Mouse (Mus musculus) MEL (cell line): ENCODE measurements at regions not wholly inside any gene's neighbourhood (a gene's known extent, or its start where the extent isn't known, plus 50 kb on each side); places are given as distances from the start of the nearest gene placed in this dataset.

ENCODE experiments used
- DNase-seq: peaks from one replicate; pipeline ENCODE4 v3.0.0; 2011; ENCODE audit warnings: low read depth, low spot score
- H3K27ac ChIP-seq: 2 replicates; pipeline ENCODE4 v1.5.1; 2012; ENCODE audit warnings: low read depth, mild to moderate bottlenecking, control low read depth, low read length, moderate library complexity; ENCODE audit not compliant: control insufficient read depth
- H3K27me3 ChIP-seq, 2 experiments: fragments of 150-350 bp in 1 of 2; sonication (generic) in 1 of 2; 2 replicates each; pipeline ENCODE4 v1.6.1; 2012; ENCODE audit warnings: low read length in 2 of 2, mild to moderate bottlenecking in 2 of 2, improper control_type of control experiment in 1 of 2, moderate library complexity in 1 of 2; ENCODE audit not compliant: insufficient read depth in 2 of 2, control insufficient read depth in 1 of 2
- H3K36me3 ChIP-seq, 2 experiments: 2 replicates each; pipeline ENCODE4 v1.6.1; 2012 to 2014; ENCODE audit warnings: low read length in 2 of 2, improper control_type of control experiment in 1 of 2, inconsistent platforms in 1 of 2, mild to moderate bottlenecking in 1 of 2; ENCODE audit not compliant: insufficient read depth in 2 of 2, control insufficient read depth in 1 of 2
- H3K4me1 ChIP-seq, 2 experiments: fragments of 150-350 bp in 1 of 2; sonication (generic) in 1 of 2; 2 replicates each; pipeline ENCODE4 v1.6.1; 2012; ENCODE audit warnings: low read length in 2 of 2, improper control_type of control experiment in 1 of 2, mild to moderate bottlenecking in 1 of 2; ENCODE audit not compliant: insufficient read depth in 2 of 2, control insufficient read depth in 1 of 2
- H3K4me3 ChIP-seq, 2 experiments: fragments of 150-350 bp in 1 of 2; sonication (generic) in 1 of 2; 2 replicates each; pipeline ENCODE4 v1.5.1; 2012; ENCODE audit warnings: low read depth in 2 of 2, low read length in 2 of 2, mild to moderate bottlenecking in 2 of 2, moderate library complexity in 2 of 2, control low read depth in 1 of 2, improper control_type of control experiment in 1 of 2; ENCODE audit not compliant: control insufficient read depth in 1 of 2, insufficient read depth in 1 of 2
- H3K79me2 ChIP-seq: 2 replicates; pipeline ENCODE4 v1.6.1; 2012; ENCODE audit warnings: mild to moderate bottlenecking, low read length, moderate library complexity; ENCODE audit not compliant: control insufficient read depth, poor library complexity, insufficient read depth
- H3K9ac ChIP-seq: 2 replicates; pipeline ENCODE4 v1.6.1; 2012; ENCODE audit warnings: low read depth, mild to moderate bottlenecking, control low read depth, low read length, moderate library complexity; ENCODE audit not compliant: control insufficient read depth, poor library complexity, severe bottlenecking
- H3K9me3 ChIP-seq: fragments of 150-350 bp; sonication (generic); replicated peaks from 2 replicates; pipeline ENCODE4 v1.6.1; 2012; ENCODE audit warnings: mild to moderate bottlenecking, low read length, improper control_type of control experiment, moderate library complexity; ENCODE audit not compliant: insufficient read depth
- BHLHE40 ChIP-seq: IDR thresholded peaks from 2 replicates; pipeline ENCODE4 v1.6.1; 2012; ENCODE audit warnings: low read depth, mild to moderate bottlenecking, inconsistent platforms, low read length, improper control_type of control experiment, borderline replicate concordance
- ELF1 ChIP-seq: IDR thresholded peaks from 2 replicates; pipeline ENCODE4 v1.6.1; 2014; ENCODE audit warnings: low read depth, mild to moderate bottlenecking, inconsistent platforms, low read length, improper control_type of control experiment, moderate library complexity
- EP300 ChIP-seq, 2 experiments: IDR thresholded peaks; 2 replicates each; pipeline ENCODE4 v1.6.1; 2011; ENCODE audit warnings: improper control_type of control experiment in 2 of 2, low read length in 2 of 2, low read depth in 1 of 2, mild to moderate bottlenecking in 1 of 2
- HCFC1 ChIP-seq: IDR thresholded peaks from 2 replicates; pipeline ENCODE4 v1.6.1; 2012; ENCODE audit warnings: low read depth, mild to moderate bottlenecking, inconsistent platforms, low read length, improper control_type of control experiment, moderate library complexity
- JUND ChIP-seq: IDR thresholded peaks from 2 replicates; pipeline ENCODE4 v1.6.1; 2011; ENCODE audit warnings: low read depth, mild to moderate bottlenecking, improper control_type of control experiment, low read length
- MAFK ChIP-seq: IDR thresholded peaks from 2 replicates; pipeline ENCODE4 v1.6.1; 2011; ENCODE audit warnings: low read depth, mild to moderate bottlenecking, low read length, improper control_type of control experiment, borderline replicate concordance
- MAX ChIP-seq: IDR thresholded peaks from 2 replicates; pipeline ENCODE4 v1.6.1; 2011; ENCODE audit warnings: low read length, improper control_type of control experiment
- MEF2A ChIP-seq: IDR thresholded peaks from 2 replicates; pipeline ENCODE4 v1.6.1; 2014; ENCODE audit warnings: low read depth, mild to moderate bottlenecking, inconsistent platforms, low read length, improper control_type of control experiment; ENCODE audit not compliant: poor library complexity, insufficient replicate concordance, severe bottlenecking; ENCODE audit errors: extremely low read depth
- MXI1 ChIP-seq: IDR thresholded peaks from 2 replicates; pipeline ENCODE4 v1.6.1; 2011; ENCODE audit warnings: mild to moderate bottlenecking, low read depth, low read length, improper control_type of control experiment
- NELFE ChIP-seq: IDR thresholded peaks from 2 replicates; pipeline ENCODE4 v1.6.1; 2011; ENCODE audit warnings: low read depth, low read length, improper control_type of control experiment
- NRF1 ChIP-seq: IDR thresholded peaks from 2 replicates; pipeline ENCODE4 v1.6.1; 2014; ENCODE audit warnings: low read depth, mild to moderate bottlenecking, inconsistent platforms, low read length, improper control_type of control experiment, moderate library complexity; ENCODE audit not compliant: poor library complexity, insufficient read depth, severe bottlenecking
- POLR2A ChIP-seq, 2 experiments: IDR thresholded peaks; 2 replicates each; pipeline ENCODE4 v1.6.1; 2011 to 2012; ENCODE audit warnings: low read length in 2 of 2, mild to moderate bottlenecking in 2 of 2, control low read depth in 1 of 2, improper control_type of control experiment in 1 of 2, low read depth in 1 of 2, moderate library complexity in 1 of 2; ENCODE audit not compliant: control insufficient read depth in 1 of 2, insufficient read depth in 1 of 2, poor library complexity in 1 of 2
- POLR2AphosphoS5 ChIP-seq: IDR thresholded peaks from 2 replicates; pipeline ENCODE4 v1.6.1; 2012; ENCODE audit warnings: low read depth, borderline replicate concordance, mild to moderate bottlenecking, inconsistent platforms, low read length, moderate library complexity, mixed read lengths
- RCOR1 ChIP-seq: IDR thresholded peaks from 2 replicates; pipeline ENCODE4 v1.6.1; 2012; ENCODE audit warnings: low read depth, mild to moderate bottlenecking, inconsistent platforms, low read length, improper control_type of control experiment
- SIN3A ChIP-seq: IDR thresholded peaks from 2 replicates; pipeline ENCODE4 v1.6.1; 2012; ENCODE audit warnings: low read length, improper control_type of control experiment, inconsistent platforms
- TAL1 ChIP-seq: IDR thresholded peaks from 2 replicates; pipeline ENCODE4 v1.6.1; 2012; ENCODE audit warnings: mild to moderate bottlenecking, inconsistent platforms, low read length, moderate library complexity, mixed read lengths
- TBP ChIP-seq: IDR thresholded peaks from 2 replicates; pipeline ENCODE4 v1.8.0; 2011; ENCODE audit warnings: low read depth, low read length, improper control_type of control experiment
- TCF12 ChIP-seq: IDR thresholded peaks from 2 replicates; pipeline ENCODE4 v1.6.1; 2014; ENCODE audit warnings: low read depth, mild to moderate bottlenecking, inconsistent platforms, low read length, improper control_type of control experiment, moderate library complexity
- UBTF ChIP-seq: IDR thresholded peaks from 2 replicates; pipeline ENCODE4 v1.6.1; 2012; ENCODE audit warnings: low read depth, mild to moderate bottlenecking, inconsistent platforms, low read length, improper control_type of control experiment, moderate library complexity, borderline replicate concordance; ENCODE audit not compliant: insufficient read depth
- ZMIZ1 ChIP-seq: IDR thresholded peaks from 2 replicates; pipeline ENCODE4 v1.6.1; 2012; ENCODE audit warnings: low read depth, mild to moderate bottlenecking, inconsistent platforms, low read length, improper control_type of control experiment, moderate library complexity

DNA sequence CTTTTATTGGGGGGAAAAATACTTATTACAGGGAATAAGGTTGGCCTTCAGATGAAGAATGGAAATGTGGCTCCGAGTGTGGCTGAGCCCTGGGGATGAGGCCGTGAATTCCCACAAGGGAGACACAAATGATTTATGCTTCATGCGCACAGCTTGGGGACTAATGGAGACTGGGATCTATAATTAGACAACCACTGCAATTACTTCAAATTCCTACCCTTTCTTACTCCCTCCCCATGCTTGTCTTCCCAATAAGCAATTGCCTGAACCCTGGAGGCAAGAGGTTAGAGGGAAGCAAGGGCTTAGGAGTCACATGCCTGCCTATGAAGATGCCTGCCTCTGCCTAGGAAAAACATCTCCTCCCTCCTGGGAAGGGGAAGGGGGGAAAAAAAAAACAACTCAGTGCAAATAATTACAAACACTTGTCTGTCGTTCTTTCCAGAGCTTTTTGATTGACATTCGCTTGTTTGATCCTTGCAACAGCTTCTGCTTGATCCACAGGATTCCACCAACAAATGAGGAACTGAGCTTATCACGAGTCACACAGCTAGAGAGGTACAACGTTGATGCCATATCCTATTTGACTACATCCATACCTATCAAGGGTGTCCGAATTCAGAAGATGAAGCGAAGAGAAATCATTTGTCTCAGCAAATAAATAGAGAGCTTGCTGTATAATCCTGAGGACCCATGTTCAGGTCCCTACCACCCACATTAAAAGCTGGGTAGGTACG is 326.1 kb downstream of the Sox9 start (continued):
- TF ChIP-seq NELFE (no peak), TCF12 (peak; percentile 63), HCFC1 (0 out of 2 replicates have a peak, but pooled peaks have one; percentile 18), BHLHE40 (no peak), MAX (peak; percentile 54; the same call in 1 of the 2 replicates), JUND (no peak), MXI1 (no peak)

DNA sequence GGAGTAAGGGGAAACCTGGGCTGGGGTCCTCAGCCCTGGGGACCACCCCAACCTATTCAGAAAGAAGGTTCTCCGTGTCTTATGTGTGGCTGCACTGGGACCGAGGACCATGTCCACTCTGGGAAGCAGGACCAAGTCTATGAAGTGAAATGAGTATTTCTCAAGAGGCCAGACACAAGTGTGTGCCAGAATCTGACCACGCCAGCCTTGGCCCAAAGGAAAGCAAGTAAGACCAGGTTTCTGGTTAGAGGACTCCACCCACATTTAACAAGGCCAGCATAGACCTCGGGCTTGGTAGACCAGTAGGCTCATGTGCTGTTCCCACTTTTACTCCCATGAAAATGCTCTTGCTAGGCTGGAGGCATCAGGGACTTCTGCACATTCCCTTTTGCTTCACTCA is 327.1 kb downstream of the Sox9 start:
- Histone ChIP-seq H3K36me3 (peaks cover 0 to 24% of the 10 kb centered on the region in 2 experiments; a peak in 2 of 4 replicates), H3K4me1 (peaks cover 23 to 33% of the 10 kb centered on the region in 2 experiments), H3K79me2 (no peaks in the 10 kb centered on the region), H3K9me3 (no peaks in the 10 kb centered on the region), H3K4me3 (no peak overlapping the region), H3K9ac (no peak overlapping the region), H3K27ac (no peak overlapping the region), H3K27me3 (no peaks in the 10 kb centered on the region)
- no peak for DNase-seq
- TF ChIP-seq BHLHE40 (no peak), HCFC1 (no peak), MAFK (no peak), MEF2A (no peak), POLR2AphosphoS5 (no peak), UBTF (no peak), RCOR1 (no peak), ZMIZ1 (no peak)

DNA sequence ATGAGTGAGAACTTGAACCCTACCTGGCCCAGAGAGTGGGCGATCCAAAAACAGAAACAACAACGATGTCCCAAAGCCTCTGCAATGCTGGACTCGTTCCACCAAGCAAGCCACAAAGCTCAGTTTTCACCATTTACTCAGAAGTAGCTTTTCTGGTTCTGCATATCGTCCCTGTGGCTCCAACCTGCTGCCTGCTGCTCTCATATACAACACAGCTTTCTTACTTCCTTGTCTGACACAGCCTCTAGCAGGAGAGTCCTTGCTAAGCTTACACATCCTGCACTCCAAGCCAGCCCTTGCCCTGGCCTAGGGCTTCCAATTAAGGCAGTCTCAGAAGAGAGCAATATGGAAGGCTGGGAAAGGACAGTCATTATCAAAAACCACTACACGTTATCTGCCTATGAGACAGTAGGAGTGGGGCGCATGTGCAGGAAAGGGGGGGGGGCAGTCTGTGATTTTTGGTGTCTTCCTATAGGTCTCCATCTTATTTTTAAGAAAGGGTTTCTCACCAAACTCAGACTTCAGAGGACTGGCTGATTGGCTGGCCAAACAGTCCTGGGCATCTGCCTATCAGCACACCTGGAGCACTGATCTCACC is 331.3 kb downstream of the Sox9 start:
- Histone ChIP-seq H3K9ac (no peak overlapping the region), H3K36me3 (peaks cover 0 to 6% of the 10 kb centered on the region in 2 experiments; a peak in 2 of 4 replicates), H3K27me3 (no peaks in the 10 kb centered on the region), H3K4me1 (peaks cover 3 to 12% of the 10 kb centered on the region in 2 experiments), H3K9me3 (no peaks in the 10 kb centered on the region), H3K79me2 (no peaks in the 10 kb centered on the region), H3K27ac (no peak overlapping the region), H3K4me3 (no peak overlapping the region)
- TF ChIP-seq POLR2A (IDR thresholded peaks at IDR 0.05; ENCODE audit: control insufficient read depth in 1 of 2, insufficient read depth in 1 of 2, low read depth in 1 of 2, low read length in 2 of 2, poor library complexity in 1 of 2): no peak
- no peak for TF ChIP-seq TBP
- 0 out of 2 replicates have a peak, but pooled peaks have one; percentile 18 for TF ChIP-seq BHLHE40
- TF ChIP-seq TAL1: no peak
- no peak for TF ChIP-seq SIN3A
- no peak for TF ChIP-seq ELF1
- TF ChIP-seq NELFE: no peak
- peak; percentile 58 for TF ChIP-seq RCOR1
- 0 out of 4 replicates have a peak, but pooled peaks of 1 of the 2 experiments have one; percentile 6 for TF ChIP-seq EP300 (IDR thresholded peaks at IDR 0.05; ENCODE audit: low read depth in 1 of 2, low read length in 2 of 2)
- no peak for TF ChIP-seq MEF2A
- TF ChIP-seq NRF1: peak; percentile 76
- DNase-seq: peak; percentile 34
